Mouse (Mus musculus) forebrain, embryonic 15.5 days (tissue): ENCODE results near the gene Plekhh2. TPM values are rescaled to one million over a fixed set of nuclear protein-coding genes. Genes with fewer than 3 reads are reported as not detected.

Experiments used
- ATAC-seq: fragments of 200-750 bp; cut with Nextera tagmentation; replicated peaks from 2 replicates; pipeline ENCODE4 v1.8.0; 2017; ENCODE audit warnings: mild to moderate bottlenecking, moderate TSS enrichment, moderate library complexity
- H3K27ac ChIP-seq: fragments of 300-500 bp; sonication (generic); replicated peaks from 2 replicates; pipeline ENCODE4 v1.5.1; 2015; ENCODE audit warnings: mild to moderate bottlenecking, inconsistent platforms
- H3K27me3 ChIP-seq: fragments of 300-500 bp; sonication (generic); 2 replicates; pipeline ENCODE4 v1.6.1; 2015; ENCODE audit warnings: inconsistent platforms
- H3K36me3 ChIP-seq: fragments of 300-500 bp; sonication (generic); 2 replicates; pipeline ENCODE4 v1.6.1; 2015; ENCODE audit warnings: mild to moderate bottlenecking, inconsistent platforms
- H3K4me1 ChIP-seq: fragments of 300-500 bp; sonication (generic); 2 replicates; pipeline ENCODE4 v1.6.1; 2015; ENCODE audit warnings: inconsistent platforms
- H3K4me2 ChIP-seq: fragments of 300-500 bp; sonication (generic); replicated peaks from 2 replicates; pipeline ENCODE4 v1.6.1; 2015; ENCODE audit warnings: mild to moderate bottlenecking, inconsistent platforms
- H3K4me3 ChIP-seq: fragments of 300-500 bp; sonication (generic); 2 replicates; pipeline ENCODE4 v1.5.1; 2015; ENCODE audit warnings: mild to moderate bottlenecking, inconsistent platforms
- H3K9ac ChIP-seq: fragments of 300-500 bp; sonication (generic); replicated peaks from 2 replicates; pipeline ENCODE4 v1.6.1; 2015; ENCODE audit warnings: mild to moderate bottlenecking, inconsistent platforms
- H3K9me3 ChIP-seq: fragments of 300-500 bp; sonication (generic); 2 replicates; pipeline ENCODE4 v1.6.1; 2016; ENCODE audit warnings: inconsistent platforms
- WGBS: fragments of 180-500 bp; shearing (Covaris S2); methylation state at CpG from one replicate; pipeline ENCODE4 v1.1.7; 2015; ENCODE audit warnings: mixed read lengths; 5-methylcytosine and 5-hydroxymethylcytosine counted together
- polyA plus RNA-seq: library from polyadenylated mRNA; unstranded; fragments of >200 nt; fragmentation: Nextera tagmentation; extraction: Ambion mirVana; gene quantifications from 2 replicates; pipeline ENCODE4 v1.2.1, GENCODE M21; 2015

Gene Plekhh2
- polyA plus RNA-seq, 1 experiment from 2014 or later = 0.88 TPM

DNA sequence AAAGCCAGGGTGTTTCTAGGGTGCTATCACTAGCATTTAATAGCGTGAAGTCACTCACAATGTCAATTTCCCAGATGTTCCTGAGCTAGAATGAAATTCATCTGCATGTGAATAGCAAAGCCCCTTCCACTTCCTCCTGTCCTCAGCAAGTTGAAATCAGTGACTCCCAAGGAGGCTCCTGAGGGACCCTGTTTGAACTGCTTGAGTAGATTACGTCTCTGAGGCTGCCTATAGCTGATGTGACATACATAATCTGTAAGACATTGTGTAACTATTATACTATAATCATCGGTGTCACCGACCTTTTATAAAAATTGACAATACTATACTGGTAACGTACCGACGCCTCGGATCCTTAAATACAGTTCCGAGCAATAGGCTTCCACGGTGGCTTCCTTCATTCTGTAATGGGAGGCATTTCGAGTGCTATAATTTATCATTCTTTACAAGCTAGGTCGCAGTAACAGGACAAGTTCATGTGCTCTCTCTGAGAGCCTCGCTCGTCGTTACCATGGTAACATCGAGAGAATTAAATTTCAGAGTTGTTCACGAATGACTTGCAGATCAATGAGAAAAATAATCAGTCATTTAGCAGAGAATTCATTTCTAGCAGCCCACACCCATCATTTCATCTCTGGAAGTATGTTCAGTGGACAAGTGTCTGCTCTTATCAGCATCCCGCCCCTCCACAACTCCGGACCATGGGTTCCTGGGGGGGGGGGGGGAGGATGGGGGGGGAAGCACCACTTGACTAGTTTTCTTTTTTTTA, 145.1 kb downstream of the Plekhh2 start:
- Histone ChIP-seq H3K9ac (no peak overlapping the region), H3K9me3 (no peaks in the 10 kb centered on the region), H3K36me3 (no peaks in the 10 kb centered on the region), H3K27ac (peak overlapping the region; percentile 37), H3K4me1 (peaks cover 3% of the 10 kb centered on the region; the same call in 1 of the 2 replicates), H3K4me3 (no peak overlapping the region), H3K27me3 (no peaks in the 10 kb centered on the region), H3K4me2 (no peak overlapping the region)
- peak; percentile 55; the same call in 1 of the 2 replicates for ATAC-seq
- 63% methylated on average over 19 of the region's 19 CpGs for WGBS

DNA sequence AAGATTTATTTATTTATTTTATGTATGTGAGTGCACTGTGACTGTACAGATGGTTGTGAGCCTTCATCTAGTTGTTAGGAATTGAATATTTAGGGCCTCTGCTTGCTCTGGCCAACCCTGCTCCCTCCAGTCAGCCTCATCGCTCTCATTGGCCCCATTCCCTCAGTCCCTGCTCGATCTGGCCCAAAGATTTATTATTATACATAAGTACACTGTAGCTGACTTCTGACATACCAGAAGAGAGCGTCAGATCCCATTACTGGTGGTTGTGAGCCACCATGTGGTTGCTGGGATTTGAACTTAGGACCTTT, 145.7 kb downstream of the Plekhh2 start:
- no peak overlapping the region; the same call in 1 of the 2 replicates for H3K27ac ChIP-seq
- H3K9me3 ChIP-seq = no peaks in the 10 kb centered on the region
- peak; percentile 64; the same call in 1 of the 2 replicates for ATAC-seq
- no peaks in the 10 kb centered on the region for H3K36me3 ChIP-seq
- no peaks in the 10 kb centered on the region for H3K27me3 ChIP-seq
- H3K4me1 ChIP-seq = peaks cover 3% of the 10 kb centered on the region; the same call in 1 of the 2 replicates
- no peak overlapping the region for H3K4me3 ChIP-seq
- 88% methylated on average over 3 of the region's 3 CpGs for WGBS
- no peak overlapping the region for H3K4me2 ChIP-seq
- no peak overlapping the region for H3K9ac ChIP-seq

- Histone ChIP-seq H3K9me3 (no peaks in the 10 kb centered on the region), H3K27ac (no peak overlapping the region; the same call in 1 of the 2 replicates), H3K4me3 (no peak overlapping the region), H3K36me3 (no peaks in the 10 kb centered on the region), H3K9ac (no peak overlapping the region), H3K4me1 (peaks cover 3% of the 10 kb centered on the region; the same call in 1 of the 2 replicates), H3K27me3 (no peaks in the 10 kb centered on the region), H3K4me2 (no peak overlapping the region)
- 84% methylated on average over 7 of the region's 7 CpGs for WGBS
- ATAC-seq = no peak
Measured at GRCm38 (mm10) chr17:84657782-84658181, 146.1 kb downstream of the Plekhh2 start.

- H3K27me3 ChIP-seq = no peaks in the 10 kb centered on the region
- ATAC-seq = no peak
- no peak overlapping the region for H3K9ac ChIP-seq
- no peak overlapping the region for H3K4me3 ChIP-seq
- no peak overlapping the region for H3K4me2 ChIP-seq
- peaks cover 3% of the 10 kb centered on the region; the same call in 1 of the 2 replicates for H3K4me1 ChIP-seq
- 56% methylated on average over 5 of the region's 5 CpGs for WGBS
- H3K36me3 ChIP-seq = no peaks in the 10 kb centered on the region
- H3K27ac ChIP-seq = no peak overlapping the region
- H3K9me3 ChIP-seq = no peaks in the 10 kb centered on the region
Measured at GRCm38 (mm10) chr17:84658195-84658594, 146.5 kb downstream of the Plekhh2 start.

- H3K4me2 ChIP-seq = no peak overlapping the region
- no peak overlapping the region for H3K27ac ChIP-seq
- H3K4me1 ChIP-seq = peaks cover 3% of the 10 kb centered on the region; the same call in 1 of the 2 replicates
- H3K9me3 ChIP-seq = no peaks in the 10 kb centered on the region
- H3K36me3 ChIP-seq = no peaks in the 10 kb centered on the region
- H3K27me3 ChIP-seq = no peaks in the 10 kb centered on the region
- 79% methylated on average over 8 of the region's 8 CpGs for WGBS
- ATAC-seq = no peak
- H3K9ac ChIP-seq = no peak overlapping the region
- H3K4me3 ChIP-seq = no peak overlapping the region
Measured at GRCm38 (mm10) chr17:84658951-84659350, 147.3 kb downstream of the Plekhh2 start.

- Histone ChIP-seq H3K9me3 (no peaks in the 10 kb centered on the region), H3K27me3 (no peaks in the 10 kb centered on the region), H3K4me1 (no peaks in the 10 kb centered on the region), H3K36me3 (no peaks in the 10 kb centered on the region), H3K4me3 (no peak overlapping the region), H3K27ac (no peak overlapping the region), H3K9ac (no peak overlapping the region), H3K4me2 (no peak overlapping the region)
- ATAC-seq = no peak
- 68% methylated on average over 10 of the region's 10 CpGs for WGBS
Measured at GRCm38 (mm10) chr17:84665053-84665452, 153.4 kb downstream of the Plekhh2 start.

GRCm38 (mm10) chr17:84665691-84666090, 154.0 kb downstream of the Plekhh2 start:
- H3K4me2 ChIP-seq = no peak overlapping the region
- H3K36me3 ChIP-seq = no peaks in the 10 kb centered on the region
- no peak for ATAC-seq
- no peak overlapping the region for H3K4me3 ChIP-seq
- H3K9ac ChIP-seq = no peak overlapping the region
- no peaks in the 10 kb centered on the region for H3K9me3 ChIP-seq
- no peaks in the 10 kb centered on the region for H3K4me1 ChIP-seq
- WGBS = 67% methylated on average over 9 of the region's 9 CpGs
- H3K27me3 ChIP-seq = no peaks in the 10 kb centered on the region
- no peak overlapping the region for H3K27ac ChIP-seq

GRCm38 (mm10) chr17:84667848-84668247, 156.2 kb downstream of the Plekhh2 start:
- no peak overlapping the region for H3K4me2 ChIP-seq
- no peak overlapping the region for H3K9ac ChIP-seq
- no peak for ATAC-seq
- no peak overlapping the region for H3K4me3 ChIP-seq
- 90% methylated on average over 3 of the region's 3 CpGs for WGBS
- H3K27me3 ChIP-seq = no peaks in the 10 kb centered on the region
- no peaks in the 10 kb centered on the region for H3K4me1 ChIP-seq
- no peaks in the 10 kb centered on the region for H3K36me3 ChIP-seq
- H3K9me3 ChIP-seq = no peaks in the 10 kb centered on the region
- H3K27ac ChIP-seq = no peak overlapping the region

Other genes starting within 250 kb of the Plekhh2 start
- gene Thada, start 45.7 kb upstream of the Plekhh2 start, polyA plus RNA-seq = 6.0 and 6.3 TPM in 2 replicates
- gene Dync2li1, start 114.6 kb downstream of the Plekhh2 start, polyA plus RNA-seq = 33.4 and 36.1 TPM in 2 replicates
- 0.20 and 0.22 TPM in 2 replicates for gene Abcg8, start 164.4 kb downstream of the Plekhh2 start, polyA plus RNA-seq
- 2.0 and 3.1 TPM in 2 replicates for gene Abcg5, start 171.1 kb downstream of the Plekhh2 start, polyA plus RNA-seq